In the genomic region with DNA sequence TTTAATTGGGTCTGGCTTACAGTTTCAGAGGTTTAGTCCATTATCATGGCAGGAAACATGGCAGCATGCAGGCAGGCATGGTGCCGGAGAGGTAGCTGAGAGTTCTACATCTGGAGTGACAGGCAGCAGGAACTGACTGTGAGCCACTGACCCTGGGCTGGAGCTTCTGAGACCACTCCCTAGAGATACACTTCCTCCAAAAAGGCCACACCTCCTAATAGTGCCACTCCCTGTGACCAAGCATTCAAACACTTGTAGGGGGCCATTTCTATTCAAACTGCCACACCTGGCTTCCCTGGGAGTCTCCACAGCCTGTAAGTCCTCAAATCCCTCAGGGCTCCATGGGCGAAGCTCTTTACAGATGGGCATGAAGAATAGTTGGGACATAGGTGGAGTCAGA, we compare ENCODE assay signal across 18 mouse cellular contexts. TPM values are rescaled to one million over a fixed set of nuclear protein-coding genes. Genes with fewer than 3 reads are reported as not detected.
"Had no signal": no experiment of that assay in that cellular context is flagged by ENCODE, and none has a peak within 500 bp of the region (broad histone marks: within the 10 kb centered on the region; RNA-seq: fewer than 3 reads in every experiment).

No protein-coding gene starts in this region.

- H3K4me2 ChIP-seq: limb, embryonic 13.5 days; lung, embryonic 14.5 days; midbrain, embryonic 11.5 days; midbrain, embryonic 15.5 days; neural tube, embryonic 12.5 days had no signal

- H3K27ac ChIP-seq: layer of hippocampus, adult 2 months; limb, embryonic 13.5 days; midbrain, embryonic 15.5 days; neural tube, embryonic 12.5 days had no signal

- H3K9ac ChIP-seq: limb, embryonic 13.5 days; lung, embryonic 14.5 days; midbrain, embryonic 15.5 days; neural tube, embryonic 12.5 days had no signal

- H3K9me3 ChIP-seq: limb, embryonic 13.5 days; midbrain, embryonic 15.5 days had no signal

- DNase-seq: kidney, postnatal 10 days; kidney, postnatal 4 days; left cerebral cortex, postnatal 4 days; lung, embryonic 14.5 days; lung, postnatal 10 days; lung, postnatal 4 days; retina, postnatal 1 day; right cerebral cortex, postnatal 4 days; spleen, adult 18-20 months had no signal

- H3K4me1 ChIP-seq: midbrain, embryonic 15.5 days; neural tube, embryonic 12.5 days had no signal

- H3K4me3 ChIP-seq: layer of hippocampus, adult 2 months; limb, embryonic 13.5 days; megakaryocyte, embryonic 14.5 days; midbrain, embryonic 15.5 days; neural tube, embryonic 12.5 days had no signal

- H3K36me3 ChIP-seq: limb, embryonic 13.5 days; midbrain, embryonic 15.5 days; neural tube, embryonic 12.5 days had no signal

- H3K27me3 ChIP-seq: neural tube, embryonic 12.5 days had no signal

- ATAC-seq: midbrain, embryonic 15.5 days had no signal

RNA-seq across cellular contexts. Expression of a gene that starts 8.2 kb away (rescaled TPM):
- total RNA-seq: liver, adult 2 months had no signal
- polyA plus RNA-seq: liver, adult 2 months; liver, embryonic 16.5 days; lung, embryonic 14.5 days; thymus, postnatal 0 days had no signal
